Mouse (Mus musculus) liver, postnatal 0 days (tissue): ENCODE measurements around the gene Prex1. TPM values are rescaled to one million over a fixed set of nuclear protein-coding genes. Genes with fewer than 3 reads are reported as not detected.
A peak's percentile ranks its signal among the peaks of the same experiment; 100 is the strongest.

Experiments used
- ATAC-seq: fragments of 200-750 bp; cut with Nextera tagmentation; 2 replicates; pipeline ENCODE4 v1.8.0; 2017; ENCODE audit warnings: mild to moderate bottlenecking, moderate library complexity
- DNase-seq: peaks from one replicate; pipeline ENCODE4 v3.0.0-alpha.2; 2016
- H3K27ac ChIP-seq: fragments of 300-500 bp; sonication (generic); 2 replicates; pipeline ENCODE4 v1.5.1; 2014; ENCODE audit warnings: antibody characterized with exemption, moderate library complexity, mild to moderate bottlenecking, low read depth
- H3K27me3 ChIP-seq: fragments of 300-500 bp; sonication (generic); 2 replicates; pipeline ENCODE4 v1.6.1; 2014; ENCODE audit warnings: low read length, control low read depth, mixed read lengths; ENCODE audit not compliant: insufficient read depth
- H3K36me3 ChIP-seq: fragments of 300-500 bp; sonication (generic); replicated peaks from 2 replicates; pipeline ENCODE4 v1.6.1; 2014; ENCODE audit warnings: mild to moderate bottlenecking, control low read depth, low read length, moderate library complexity, mixed read lengths; ENCODE audit not compliant: insufficient read depth
- H3K4me1 ChIP-seq: fragments of 300-500 bp; sonication (generic); 2 replicates; pipeline ENCODE4 v1.6.1; 2014; ENCODE audit warnings: antibody characterized with exemption, mild to moderate bottlenecking, control low read depth; ENCODE audit not compliant: insufficient read depth
- H3K4me2 ChIP-seq: fragments of 300-500 bp; sonication (generic); 2 replicates; pipeline ENCODE4 v1.6.1; 2014; ENCODE audit warnings: low read depth, mild to moderate bottlenecking, low read length, moderate library complexity, mixed read lengths
- H3K4me3 ChIP-seq: fragments of 300-500 bp; sonication (generic); 2 replicates; pipeline ENCODE4 v1.5.1; 2014; ENCODE audit warnings: low read depth, low read length
- H3K9ac ChIP-seq: fragments of 300-500 bp; sonication (generic); replicated peaks from 2 replicates; pipeline ENCODE4 v1.6.1; 2014; ENCODE audit warnings: mild to moderate bottlenecking, moderate library complexity
- H3K9me3 ChIP-seq: fragments of 300-500 bp; sonication (generic); 2 replicates; pipeline ENCODE4 v1.6.1; 2016; ENCODE audit warnings: mild to moderate bottlenecking, control low read depth, low read length, mixed read lengths
- CTCF ChIP-seq: sonication (generic); IDR thresholded peaks from 2 replicates; pipeline ENCODE4 v1.5.1; 2016; ENCODE audit warnings: antibody characterized with exemption, low read depth
- EP300 ChIP-seq: IDR thresholded peaks from 2 replicates; pipeline ENCODE4 v1.6.1; 2016; ENCODE audit warnings: antibody characterized with exemption, low read depth, mild to moderate bottlenecking
- WGBS: fragments of 180-500 bp; shearing (Covaris S2); extraction: QIAGEN DNeasy Blood & Tissue Kit; methylation state at CpG from one replicate; pipeline ENCODE4 v1.1.7; 2014; ENCODE audit not compliant: insufficient replicate concordance; 5-methylcytosine and 5-hydroxymethylcytosine counted together
- polyA plus RNA-seq: library from polyadenylated mRNA; unstranded; fragments of >200 nt; fragmentation: Nextera tagmentation; extraction: Ambion mirVana; gene quantifications from 2 replicates; pipeline ENCODE4 v1.2.1, GENCODE M21; 2015

Gene Prex1
- polyA plus RNA-seq, 1 experiment from 2014 or later, result 6.3 TPM

GRCm38 (mm10) chr2:166638947-166639641 lies 74.5 kb downstream of the Prex1 start:
- Histone ChIP-seq H3K9ac (no peak overlapping the region), H3K36me3 (peaks cover 31% of the 10 kb centered on the region)

DNA sequence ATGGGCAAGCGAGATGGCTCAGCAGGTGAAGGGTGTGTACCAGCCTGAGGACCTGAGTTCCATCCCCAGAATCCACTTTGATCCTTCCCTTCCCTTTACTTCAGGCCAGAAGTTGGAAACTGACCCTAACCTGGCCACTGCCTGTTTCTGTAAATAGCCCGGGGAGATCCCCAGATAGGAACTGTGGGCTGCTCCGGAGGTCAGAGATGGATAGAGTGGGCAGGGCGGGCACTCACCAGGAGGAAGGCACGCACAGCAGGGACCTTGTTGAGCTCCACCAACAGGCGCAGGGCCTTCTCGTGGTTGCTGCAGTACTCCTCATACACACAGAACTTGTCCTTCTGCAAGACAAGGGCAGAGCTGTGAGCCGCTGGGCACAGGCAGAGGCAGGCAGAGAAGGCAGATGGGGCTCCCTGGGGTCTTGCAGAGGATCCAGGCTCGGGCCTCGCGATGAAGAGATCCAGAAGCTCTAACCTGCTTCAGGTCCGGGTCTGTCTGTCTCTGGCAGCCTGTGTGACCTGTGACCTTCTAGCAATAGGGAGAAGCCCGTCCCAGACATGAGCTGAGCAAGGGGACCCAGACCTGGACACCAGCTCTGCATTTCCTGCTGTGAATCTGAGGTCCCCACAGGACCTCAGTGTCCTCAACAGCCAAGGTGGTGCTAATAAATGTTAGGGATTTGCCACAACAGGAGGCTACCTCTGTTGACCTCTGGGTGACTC lies 75.4 kb downstream of the Prex1 start:
- ATAC-seq (no peak), DNase-seq (no peak)
- H3K36me3 ChIP-seq, result peaks cover 32% of the 10 kb centered on the region
- TF ChIP-seq EP300 (no peak), CTCF (no peak)
- no peak overlapping the region for H3K4me2 ChIP-seq
- no peak overlapping the region for H3K4me3 ChIP-seq
- H3K27ac ChIP-seq, result no peak overlapping the region
- no peak overlapping the region for H3K9ac ChIP-seq
- no peaks in the 10 kb centered on the region; the same call in 1 of the 2 replicates for H3K9me3 ChIP-seq
- peaks cover 14% of the 10 kb centered on the region for H3K4me1 ChIP-seq
- 73% methylated on average over 13 of the region's 13 CpGs for WGBS
- no peaks in the 10 kb centered on the region for H3K27me3 ChIP-seq

More at GRCm38 (mm10) chr2:166638947-166639641, 74.5 kb downstream of the Prex1 start:
- TF ChIP-seq CTCF, result no peak
- no peak; the same call in 1 of the 2 replicates for TF ChIP-seq EP300
- peak; percentile 55; the same call in 1 of the 2 replicates for ATAC-seq
- Histone ChIP-seq H3K27ac (no peak overlapping the region), H3K4me1 (peaks cover 14% of the 10 kb centered on the region), H3K9me3 (no peaks in the 10 kb centered on the region; the same call in 1 of the 2 replicates), H3K27me3 (no peaks in the 10 kb centered on the region), H3K4me2 (no peak overlapping the region; the same call in 1 of the 2 replicates), H3K4me3 (no peak overlapping the region)
- WGBS, result 51% methylated on average over 18 of the region's 18 CpGs
- DNase-seq, result no peak

- Histone ChIP-seq H3K4me3 (no peak overlapping the region), H3K4me1 (peaks cover 14% of the 10 kb centered on the region), H3K27me3 (no peaks in the 10 kb centered on the region), H3K9ac (no peak overlapping the region), H3K27ac (no peak overlapping the region), H3K4me2 (no peak overlapping the region), H3K9me3 (no peaks in the 10 kb centered on the region; the same call in 1 of the 2 replicates), H3K36me3 (peaks cover 27% of the 10 kb centered on the region)
- no peak for DNase-seq
- no peak for ATAC-seq
- 69% methylated on average over 4 of the region's 4 CpGs for WGBS
- TF ChIP-seq EP300, result no peak
- no peak for TF ChIP-seq CTCF
Observed at GRCm38 (mm10) chr2:166637673-166637990, 76.0 kb downstream of the Prex1 start.

- ATAC-seq, result no peak
- Histone ChIP-seq H3K27me3 (no peaks in the 10 kb centered on the region), H3K4me3 (no peak overlapping the region), H3K9ac (no peak overlapping the region), H3K4me2 (no peak overlapping the region), H3K36me3 (peaks cover 25% of the 10 kb centered on the region), H3K4me1 (peaks cover 14% of the 10 kb centered on the region), H3K27ac (no peak overlapping the region), H3K9me3 (no peaks in the 10 kb centered on the region; the same call in 1 of the 2 replicates)
- TF ChIP-seq EP300 (no peak), CTCF (no peak)
- DNase-seq, result no peak
- WGBS, result 79% methylated on average over 17 of the region's 17 CpGs
Observed at GRCm38 (mm10) chr2:166636867-166637672, 76.6 kb downstream of the Prex1 start.

DNA sequence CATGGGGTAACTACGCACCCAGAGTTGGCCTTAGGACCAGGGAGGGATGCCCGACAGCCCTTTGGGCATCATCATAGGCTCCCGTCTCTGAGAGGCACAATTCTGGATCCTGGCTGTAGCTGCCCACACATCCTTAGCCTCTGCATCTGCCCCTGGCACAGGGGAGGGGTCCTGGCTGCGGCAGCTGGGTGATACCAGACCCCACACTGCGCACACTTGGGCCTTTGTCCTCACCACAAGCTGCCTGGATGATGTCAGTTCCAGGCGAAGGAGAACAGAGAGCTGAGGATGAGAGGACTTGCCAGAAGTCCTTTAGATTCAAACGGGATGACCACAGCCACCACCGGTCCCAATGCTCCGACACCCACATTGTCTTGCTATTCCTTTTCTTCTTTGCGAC lies 78.1 kb downstream of the Prex1 start:
- Histone ChIP-seq H3K27me3 (no peaks in the 10 kb centered on the region), H3K4me1 (peaks cover 24% of the 10 kb centered on the region), H3K9me3 (no peaks in the 10 kb centered on the region; the same call in 1 of the 2 replicates), H3K27ac (no peak overlapping the region), H3K4me3 (no peak overlapping the region), H3K4me2 (no peak overlapping the region), H3K9ac (no peak overlapping the region), H3K36me3 (peaks cover 20% of the 10 kb centered on the region)
- WGBS, result 94% methylated on average over 10 of the region's 10 CpGs
- TF ChIP-seq CTCF (no peak), EP300 (no peak)
- no peak for DNase-seq
- no peak for ATAC-seq
